Mouse (Mus musculus) testis, adult 2 months (tissue): ENCODE measurements around the gene Susd6. TPM values are rescaled to one million over a fixed set of nuclear protein-coding genes. Genes with fewer than 3 reads are reported as not detected.

Experiments
- H3K27ac ChIP-seq: fragments of 200-500 bp; 2 replicates; pipeline ENCODE4 v1.5.1; 2012; ENCODE audit warnings: low read depth, low read length; ENCODE audit not compliant: control insufficient read depth, insufficient read depth
- H3K27me3 ChIP-seq: fragments of 200-500 bp; 2 replicates; pipeline ENCODE4 v1.6.1; 2012; ENCODE audit warnings: mild to moderate bottlenecking, low read length, moderate library complexity; ENCODE audit not compliant: control insufficient read depth, insufficient read depth
- H3K36me3 ChIP-seq: fragments of 200-500 bp; 2 replicates; pipeline ENCODE4 v1.6.1; 2012; ENCODE audit warnings: mild to moderate bottlenecking, low read length; ENCODE audit not compliant: control insufficient read depth, insufficient read depth
- H3K4me1 ChIP-seq: fragments of 200-500 bp; 2 replicates; pipeline ENCODE4 v1.6.1; 2012; ENCODE audit warnings: low read length; ENCODE audit not compliant: control insufficient read depth, insufficient read depth
- H3K4me3 ChIP-seq: fragments of 200-500 bp; 2 replicates; pipeline ENCODE4 v1.5.1; 2012; ENCODE audit warnings: low read depth, mild to moderate bottlenecking, low read length, moderate library complexity, mixed read lengths; ENCODE audit not compliant: control insufficient read depth
- CTCF ChIP-seq: fragments of 200-500 bp; IDR thresholded peaks from 2 replicates; pipeline ENCODE4 v1.5.1; 2012; ENCODE audit warnings: low read depth, mild to moderate bottlenecking, inconsistent platforms, low read length, moderate library complexity; ENCODE audit not compliant: control insufficient read depth, insufficient read depth, insufficient replicate concordance
- POLR2A ChIP-seq: fragments of 200-500 bp; IDR thresholded peaks from 2 replicates; pipeline ENCODE4 v1.6.1; 2012; ENCODE audit warnings: low read depth, mild to moderate bottlenecking, inconsistent platforms, low read length, moderate library complexity; ENCODE audit not compliant: control insufficient read depth
- polyA plus RNA-seq: library from polyadenylated mRNA; depleted of rRNA; stranded (reverse); fragments of >200 nt; gene quantifications from 2 replicates; pipeline ENCODE4 v1.2.3, GENCODE M21; 2012

Gene Susd6
- polyA plus RNA-seq, 1 experiment, result 46.0 TPM

- no peaks in the 10 kb centered on the region for H3K27me3 ChIP-seq
- no peaks in the 10 kb centered on the region; the same call in none of the 2 replicates for H3K4me1 ChIP-seq
- no peaks in the 10 kb centered on the region for H3K36me3 ChIP-seq
- no peak overlapping the region for H3K4me3 ChIP-seq
- TF ChIP-seq CTCF (no peak), POLR2A (no peak)
- no peak overlapping the region for H3K27ac ChIP-seq
Observed at GRCm38 (mm10) chr12:80842609-80843008, 52.3 kb downstream of the Susd6 start.

GRCm38 (mm10) chr12:80843236-80843635 lies 52.9 kb downstream of the Susd6 start:
- no peak for TF ChIP-seq CTCF
- TF ChIP-seq POLR2A, result no peak
- no peak overlapping the region for H3K27ac ChIP-seq
- no peaks in the 10 kb centered on the region for H3K27me3 ChIP-seq
- no peaks in the 10 kb centered on the region; the same call in none of the 2 replicates for H3K4me1 ChIP-seq
- no peaks in the 10 kb centered on the region for H3K36me3 ChIP-seq
- no peak overlapping the region for H3K4me3 ChIP-seq

GRCm38 (mm10) chr12:80843651-80844444 lies 53.5 kb downstream of the Susd6 start:
- Histone ChIP-seq H3K27me3 (no peaks in the 10 kb centered on the region), H3K27ac (no peak overlapping the region), H3K36me3 (no peaks in the 10 kb centered on the region), H3K4me3 (no peak overlapping the region), H3K4me1 (no peaks in the 10 kb centered on the region; the same call in none of the 2 replicates)
- TF ChIP-seq POLR2A (no peak), CTCF (no peak)

GRCm38 (mm10) chr12:80845901-80846300 lies 55.6 kb downstream of the Susd6 start:
- H3K4me3 ChIP-seq, result no peak overlapping the region
- H3K27ac ChIP-seq, result no peak overlapping the region
- H3K4me1 ChIP-seq, result no peaks in the 10 kb centered on the region; the same call in none of the 2 replicates
- no peaks in the 10 kb centered on the region for H3K27me3 ChIP-seq
- H3K36me3 ChIP-seq, result no peaks in the 10 kb centered on the region
- TF ChIP-seq POLR2A (no peak), CTCF (no peak)

GRCm38 (mm10) chr12:80846861-80847268 lies 56.6 kb downstream of the Susd6 start:
- H3K27me3 ChIP-seq, result no peaks in the 10 kb centered on the region
- TF ChIP-seq POLR2A (no peak), CTCF (no peak)
- H3K4me3 ChIP-seq, result no peak overlapping the region
- H3K36me3 ChIP-seq, result no peaks in the 10 kb centered on the region
- H3K27ac ChIP-seq, result no peak overlapping the region
- no peaks in the 10 kb centered on the region; the same call in none of the 2 replicates for H3K4me1 ChIP-seq

GRCm38 (mm10) chr12:80852001-80852400 lies 61.7 kb downstream of the Susd6 start:
- H3K4me3 ChIP-seq, result no peak overlapping the region
- TF ChIP-seq CTCF, result no peak
- no peak for TF ChIP-seq POLR2A
- no peaks in the 10 kb centered on the region; the same call in 1 of the 2 replicates for H3K4me1 ChIP-seq
- no peaks in the 10 kb centered on the region for H3K36me3 ChIP-seq
- H3K27me3 ChIP-seq, result no peaks in the 10 kb centered on the region
- H3K27ac ChIP-seq, result no peak overlapping the region

- Histone ChIP-seq H3K27me3 (no peaks in the 10 kb centered on the region), H3K4me1 (no peaks in the 10 kb centered on the region), H3K27ac (no peak overlapping the region), H3K36me3 (no peaks in the 10 kb centered on the region), H3K4me3 (no peak overlapping the region)
- no peak for TF ChIP-seq POLR2A
- TF ChIP-seq CTCF, result no peak
Observed at GRCm38 (mm10) chr12:80853737-80854136, 63.4 kb downstream of the Susd6 start.

- Histone ChIP-seq H3K4me1 (no peaks in the 10 kb centered on the region), H3K27ac (no peak overlapping the region), H3K4me3 (no peak overlapping the region)
Observed at GRCm38 (mm10) chr12:80854671-80855070, 64.4 kb downstream of the Susd6 start.

More at GRCm38 (mm10) chr12:80854671-80855070, 64.4 kb downstream of the Susd6 start:
- no peaks in the 10 kb centered on the region for H3K36me3 ChIP-seq
- no peaks in the 10 kb centered on the region for H3K27me3 ChIP-seq
- TF ChIP-seq POLR2A (no peak), CTCF (no peak)
